Mouse (Mus musculus): ENCODE measurements around the gene Ube2d3.
A peak's percentile ranks its signal among the peaks of the same experiment; 100 is the strongest.
"Not testable (repeated sequence)": the region's sequence is repeated elsewhere in the genome, so short reads cannot be mapped to it uniquely, and the experiment has no call there.

Gene Ube2d3

GRCm38 (mm10) chr3:135438913-135439531 lies 1.1 kb downstream of the Ube2d3 start:
- peak; percentile 91 for DNase-seq

GRCm38 (mm10) chr3:135439651-135440050 lies 1.7 kb downstream of the Ube2d3 start:
- DNase-seq, result no peak

GRCm38 (mm10) chr3:135440221-135440620 lies 2.3 kb downstream of the Ube2d3 start:
- DNase-seq, result peak; percentile 60

- DNase-seq, result peak; percentile 14
Measured at GRCm38 (mm10) chr3:135440621-135441020, 2.7 kb downstream of the Ube2d3 start.

- no peak for DNase-seq
Measured at GRCm38 (mm10) chr3:135444930-135445329, 7.0 kb downstream of the Ube2d3 start.

- DNase-seq, result no peak
Measured at GRCm38 (mm10) chr3:135458981-135459380, 21.0 kb downstream of the Ube2d3 start.

- DNase-seq, result no peak
Measured at GRCm38 (mm10) chr3:135468402-135468801, 30.5 kb downstream of the Ube2d3 start.

- no peak for DNase-seq
Measured at GRCm38 (mm10) chr3:135469146-135469545, 31.2 kb downstream of the Ube2d3 start.

- DNase-seq, result no peak
Measured at GRCm38 (mm10) chr3:135469974-135470373, 32.0 kb downstream of the Ube2d3 start.

GRCm38 (mm10) chr3:135470823-135471222 lies 32.9 kb downstream of the Ube2d3 start:
- DNase-seq, result no peak

- DNase-seq, result no peak
Measured at GRCm38 (mm10) chr3:135475025-135475424, 37.1 kb downstream of the Ube2d3 start.

GRCm38 (mm10) chr3:135476286-135476685 lies 38.3 kb downstream of the Ube2d3 start:
- no peak for DNase-seq

- no peak for DNase-seq
Measured at GRCm38 (mm10) chr3:135476977-135477376, 39.0 kb downstream of the Ube2d3 start.

GRCm38 (mm10) chr3:135479090-135479489 lies 41.1 kb downstream of the Ube2d3 start:
- DNase-seq, result not testable (repeated sequence)

- no peak for DNase-seq
Measured at GRCm38 (mm10) chr3:135480767-135481166, 42.8 kb downstream of the Ube2d3 start.

GRCm38 (mm10) chr3:135481608-135482007 lies 43.7 kb downstream of the Ube2d3 start:
- DNase-seq, result no peak

GRCm38 (mm10) chr3:135484650-135485049 lies 46.7 kb downstream of the Ube2d3 start:
- DNase-seq, result not testable (repeated sequence)

GRCm38 (mm10) chr3:135485128-135485899 lies 47.4 kb downstream of the Ube2d3 start, which contains the start of gene Manba:
Gene Manba, plus strand, starts transcription at chr3:135485611.
- peak; percentile 67 for DNase-seq

- DNase-seq, result no peak
Measured at GRCm38 (mm10) chr3:135485900-135486241, 47.9 kb downstream of the Ube2d3 start.

GRCm38 (mm10) chr3:135486351-135486750 lies 48.4 kb downstream of the Ube2d3 start:
- no peak for DNase-seq

- DNase-seq, result no peak
Measured at GRCm38 (mm10) chr3:135487803-135488202, 49.9 kb downstream of the Ube2d3 start.

GRCm38 (mm10) chr3:135489865-135490520 lies 52.0 kb downstream of the Ube2d3 start:
- no peak for DNase-seq

GRCm38 (mm10) chr3:135491102-135491501 lies 53.2 kb downstream of the Ube2d3 start:
- DNase-seq, result no peak

GRCm38 (mm10) chr3:135493320-135493719 lies 55.4 kb downstream of the Ube2d3 start:
- not testable (repeated sequence) for DNase-seq

Data from thymus, postnatal 14 days (tissue).